Mouse (Mus musculus) hindbrain, embryonic 10.5 days (tissue): ENCODE data around the gene Cdkl4. TPM values are rescaled to one million over a fixed set of nuclear protein-coding genes. Genes with fewer than 3 reads are reported as not detected.
"Not testable (repeated sequence)": the region's sequence is repeated elsewhere in the genome, so short reads cannot be mapped to it uniquely, and the experiment has no call there.

Experiments used
- DNase-seq: peaks from one replicate; pipeline ENCODE4 v3.0.0-alpha.2; 2017; ENCODE audit warnings: low spot score
- H3K27ac ChIP-seq: fragments of 300-500 bp; sonication (generic); 2 replicates; pipeline ENCODE4 v1.5.1; 2016; ENCODE audit warnings: mild to moderate bottlenecking, moderate library complexity
- H3K27me3 ChIP-seq: fragments of 300-500 bp; sonication (generic); 2 replicates; pipeline ENCODE4 v1.6.1; 2016; ENCODE audit warnings: mild to moderate bottlenecking; ENCODE audit not compliant: poor library complexity, insufficient read depth, severe bottlenecking
- H3K36me3 ChIP-seq: fragments of 300-500 bp; sonication (generic); 2 replicates; pipeline ENCODE4 v1.6.1; 2016; ENCODE audit warnings: mild to moderate bottlenecking, moderate library complexity
- H3K4me1 ChIP-seq: fragments of 300-500 bp; sonication (generic); replicated peaks from 2 replicates; pipeline ENCODE4 v1.6.1; 2016; ENCODE audit warnings: mild to moderate bottlenecking
- H3K4me3 ChIP-seq: fragments of 300-500 bp; sonication (generic); 2 replicates; pipeline ENCODE4 v1.5.1; 2016; ENCODE audit warnings: mild to moderate bottlenecking, moderate library complexity
- H3K9me3 ChIP-seq: fragments of 300-500 bp; sonication (generic); 2 replicates; pipeline ENCODE4 v1.6.1; 2016; ENCODE audit warnings: mild to moderate bottlenecking, moderate library complexity
- WGBS: fragments of 180-500 bp; shearing (Covaris S2); methylation state at CpG from one replicate; pipeline ENCODE4 v1.1.7; 2016; 5-methylcytosine and 5-hydroxymethylcytosine counted together
- polyA plus RNA-seq: library from polyadenylated mRNA; unstranded; fragments of >200 nt; fragmentation: Nextera tagmentation; extraction: Ambion mirVana; gene quantifications from 2 replicates; pipeline ENCODE4 v1.2.1, GENCODE M21; 2016

Cdkl4 gene
- polyA plus RNA-seq, 1 experiment from 2014 or later: 2.9 TPM

DNA sequence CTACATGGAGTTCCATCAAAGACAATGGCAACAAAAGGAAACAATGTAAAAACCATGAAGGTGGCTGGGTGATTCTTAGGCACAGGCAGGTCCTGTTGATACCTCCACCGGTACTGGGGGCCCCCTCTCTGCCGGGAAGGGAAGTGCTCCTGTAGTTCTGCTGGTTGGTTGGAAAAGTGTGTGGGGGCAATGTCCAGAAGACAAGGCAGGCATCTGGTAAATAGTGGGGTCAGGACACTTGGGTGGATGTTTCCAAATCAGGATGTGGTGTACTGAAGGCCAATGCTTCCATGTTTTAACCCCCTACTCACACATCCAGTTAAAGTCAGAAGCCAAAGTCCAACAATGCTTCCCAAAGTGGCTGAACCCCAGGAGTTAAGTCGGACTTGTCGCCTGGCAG lies 17.9 kb downstream of the Cdkl4 start:
- Histone ChIP-seq H3K4me1 (peaks cover 10% of the 10 kb centered on the region; the same call in 1 of the 2 replicates), H3K27me3 (no peaks in the 10 kb centered on the region), H3K36me3 (peaks cover 17% of the 10 kb centered on the region), H3K4me3 (no peak overlapping the region), H3K9me3 (no peaks in the 10 kb centered on the region), H3K27ac (no peak overlapping the region)
- no peak for DNase-seq
- WGBS: 85% methylated on average over 4 of the region's 4 CpGs

DNA sequence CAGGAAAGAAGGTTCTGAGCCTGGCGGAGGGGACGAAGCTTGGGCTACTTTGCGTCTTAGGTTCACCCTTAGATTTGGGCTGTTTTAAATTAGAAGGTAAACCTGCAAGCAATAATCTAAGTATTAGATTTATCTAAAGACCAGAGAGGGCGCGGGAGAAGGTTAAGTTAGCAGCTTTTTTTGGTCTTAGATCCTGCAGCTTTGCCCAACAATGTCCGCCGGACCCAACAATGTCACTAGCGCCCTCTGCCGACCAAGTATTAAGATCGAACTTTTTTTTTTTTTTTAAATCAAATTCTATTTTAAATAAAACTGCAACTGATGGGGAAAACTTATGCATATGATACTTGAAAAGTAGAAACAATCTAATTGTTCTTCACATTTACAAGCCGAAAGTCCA lies 18.6 kb downstream of the Cdkl4 start:
- WGBS: 40% methylated on average over 11 of the region's 11 CpGs
- H3K9me3 ChIP-seq: no peaks in the 10 kb centered on the region
- no peak for DNase-seq

DNA sequence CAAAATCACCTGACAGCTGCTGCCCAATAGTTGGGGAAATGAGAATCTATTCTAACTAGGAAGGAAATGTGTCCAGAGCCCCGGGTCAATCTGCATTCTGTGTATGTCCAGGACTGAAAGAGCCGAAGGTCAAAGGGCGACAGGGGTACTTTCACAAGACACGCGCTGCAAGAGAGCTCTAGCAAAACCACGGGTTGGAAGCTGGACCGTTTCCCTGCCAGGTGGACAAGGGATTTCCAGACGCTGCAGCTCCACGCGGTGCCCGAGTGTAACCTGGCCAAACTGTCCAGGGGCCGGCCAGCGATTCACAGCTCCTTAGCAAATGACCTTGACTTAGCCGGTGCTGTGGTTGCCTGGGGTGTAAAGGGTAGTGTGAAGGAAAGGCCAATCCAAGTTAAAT lies 19.0 kb downstream of the Cdkl4 start:
- Histone ChIP-seq H3K27me3 (no peaks in the 10 kb centered on the region), H3K4me1 (peaks cover 13% of the 10 kb centered on the region), H3K36me3 (peaks cover 5% of the 10 kb centered on the region), H3K9me3 (no peaks in the 10 kb centered on the region), H3K27ac (no peak overlapping the region), H3K4me3 (no peak overlapping the region)
- WGBS: 64% methylated on average over 14 of the region's 14 CpGs
- DNase-seq: peak; percentile 14

More for the DNA sequence above, 18.6 kb downstream of the Cdkl4 start:
- Histone ChIP-seq H3K4me3 (no peak overlapping the region), H3K27ac (no peak overlapping the region), H3K27me3 (no peaks in the 10 kb centered on the region), H3K36me3 (peaks cover 10% of the 10 kb centered on the region), H3K4me1 (peaks cover 11% of the 10 kb centered on the region)

DNA sequence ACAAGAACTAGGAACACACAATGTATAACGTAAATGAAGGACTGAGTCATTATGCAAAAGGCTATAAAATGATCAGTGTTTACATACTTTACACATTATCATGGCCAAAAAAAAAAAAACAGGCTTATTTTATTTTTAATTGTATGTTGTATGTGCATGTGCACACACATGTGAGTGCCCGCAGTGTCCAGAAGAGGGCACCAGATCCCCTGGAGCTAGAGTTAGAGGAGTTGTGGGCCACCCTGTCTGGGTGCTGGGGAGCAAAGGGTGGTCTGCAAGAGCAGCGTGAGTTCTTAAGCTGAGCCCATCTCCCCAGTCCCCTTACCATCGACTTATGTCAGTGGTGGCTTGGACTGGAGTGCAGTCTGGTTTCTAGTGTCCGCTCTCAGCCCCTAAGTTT lies 20.2 kb downstream of the Cdkl4 start:
- WGBS: 96% methylated on average over 5 of the region's 5 CpGs

DNA sequence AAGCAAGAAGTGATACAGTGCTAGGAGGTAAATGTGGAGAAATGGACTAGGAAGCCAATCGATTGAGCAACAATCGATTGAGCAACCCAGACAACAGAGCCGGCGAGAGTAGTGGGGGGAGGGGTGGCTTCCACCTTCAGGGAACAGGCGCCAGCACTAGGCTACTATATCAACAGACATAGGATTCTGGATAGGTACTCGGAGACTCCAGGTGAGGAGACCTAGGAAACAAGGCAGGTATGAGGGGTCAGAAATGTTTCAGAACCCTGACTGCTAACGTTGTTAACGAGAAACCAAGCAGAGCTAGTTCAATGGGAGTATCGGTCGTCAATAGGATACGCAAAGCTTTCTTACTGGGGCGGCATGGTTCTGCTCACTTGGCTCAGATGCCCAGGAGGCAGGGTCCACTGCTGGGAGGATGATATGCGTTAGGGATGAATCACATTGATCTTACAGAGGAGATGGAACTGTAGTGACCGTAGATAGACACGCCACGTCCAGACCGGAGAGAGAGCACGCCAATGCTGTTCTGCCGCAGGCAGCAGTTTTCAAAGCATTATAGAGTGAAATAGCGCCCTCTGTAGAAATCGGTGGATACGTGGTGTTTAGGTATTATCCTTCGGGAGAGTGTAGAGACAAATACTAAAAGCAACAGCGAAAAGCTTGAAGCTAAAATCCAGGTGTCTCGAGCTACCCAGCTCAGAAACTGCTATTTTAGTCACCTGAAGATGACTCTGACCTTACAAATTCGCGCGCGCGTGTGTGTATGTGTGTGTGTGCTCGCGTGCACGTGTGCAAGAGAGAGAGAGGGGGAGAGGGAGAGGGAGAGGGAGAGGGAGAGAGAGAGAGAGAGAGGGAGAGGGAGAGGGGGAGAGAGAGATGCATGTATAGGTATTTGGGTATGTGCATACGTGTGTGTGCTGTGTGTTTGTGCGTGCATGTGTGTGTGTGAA lies 24.0 kb downstream of the Cdkl4 start:
- Histone ChIP-seq H3K4me3 (peak overlapping the region; percentile 57), H3K36me3 (peaks cover 4% of the 10 kb centered on the region; the same call in 1 of the 2 replicates), H3K4me1 (peaks cover 13% of the 10 kb centered on the region), H3K9me3 (no peaks in the 10 kb centered on the region), H3K27me3 (no peaks in the 10 kb centered on the region), H3K27ac (peak overlapping the region; percentile 84)
- 4% methylated on average over 35 of the region's 35 CpGs for WGBS
- peak; percentile 80 for DNase-seq

More for the DNA sequence above, 20.2 kb downstream of the Cdkl4 start:
- Histone ChIP-seq H3K4me1 (peaks cover 20% of the 10 kb centered on the region), H3K36me3 (peaks cover 4% of the 10 kb centered on the region; the same call in 1 of the 2 replicates), H3K9me3 (no peaks in the 10 kb centered on the region), H3K27me3 (no peaks in the 10 kb centered on the region), H3K4me3 (no peak overlapping the region), H3K27ac (no peak overlapping the region)
- no peak for DNase-seq

DNA sequence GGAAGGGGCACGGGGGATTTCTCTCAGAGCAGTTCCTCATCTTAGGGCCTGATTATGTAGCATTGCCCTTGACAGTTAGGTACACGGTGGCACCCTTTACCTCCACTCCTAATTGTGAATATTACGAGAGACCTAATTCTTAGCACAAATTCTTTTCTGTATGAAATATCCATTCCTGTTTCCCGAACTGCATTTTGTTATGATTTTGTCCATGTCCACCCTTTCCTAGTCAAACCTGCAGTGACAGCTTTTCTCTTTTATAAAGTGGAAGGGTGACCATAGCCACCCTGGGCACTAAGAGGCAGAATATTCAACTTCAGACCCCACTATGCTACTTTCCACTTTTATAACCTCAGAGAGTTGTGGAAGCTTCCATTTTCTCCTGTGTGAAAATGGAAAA lies 25.0 kb downstream of the Cdkl4 start:
- H3K27me3 ChIP-seq: no peaks in the 10 kb centered on the region
- H3K4me3 ChIP-seq: peak overlapping the region; percentile 57
- DNase-seq: no peak
- 82% methylated on average over 4 of the region's 4 CpGs for WGBS
- H3K27ac ChIP-seq: peak overlapping the region; percentile 84; the same call in 1 of the 2 replicates
- peaks cover 9% of the 10 kb centered on the region for H3K4me1 ChIP-seq
- H3K9me3 ChIP-seq: no peaks in the 10 kb centered on the region
- H3K36me3 ChIP-seq: peaks cover 3% of the 10 kb centered on the region; the same call in 1 of the 2 replicates

DNA sequence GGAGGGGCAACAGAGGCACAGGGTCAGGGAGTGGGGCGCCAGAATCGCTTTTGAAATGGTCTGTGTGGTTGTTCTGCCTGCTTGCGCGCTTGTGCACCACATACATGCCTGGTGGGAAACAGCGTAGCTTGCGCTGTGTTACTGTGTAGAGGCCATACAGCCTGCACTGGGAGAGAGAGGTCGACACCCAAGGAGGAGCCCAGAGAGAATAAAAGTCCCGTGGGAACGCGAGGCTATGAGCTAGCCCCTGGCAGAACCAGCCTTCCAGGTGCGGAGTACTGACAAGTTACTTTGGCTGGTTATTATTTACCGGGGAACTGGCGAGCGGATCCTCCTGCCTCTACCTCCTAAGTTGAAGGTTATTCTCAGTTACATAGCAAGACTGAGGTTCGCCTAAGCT lies 26.6 kb downstream of the Cdkl4 start:
- Histone ChIP-seq H3K27me3 (no peaks in the 10 kb centered on the region), H3K4me1 (peaks cover 9% of the 10 kb centered on the region), H3K36me3 (no peaks in the 10 kb centered on the region), H3K27ac (no peak overlapping the region), H3K9me3 (no peaks in the 10 kb centered on the region), H3K4me3 (no peak overlapping the region)
- WGBS: 81% methylated on average over 15 of the region's 15 CpGs
- no peak for DNase-seq

DNA sequence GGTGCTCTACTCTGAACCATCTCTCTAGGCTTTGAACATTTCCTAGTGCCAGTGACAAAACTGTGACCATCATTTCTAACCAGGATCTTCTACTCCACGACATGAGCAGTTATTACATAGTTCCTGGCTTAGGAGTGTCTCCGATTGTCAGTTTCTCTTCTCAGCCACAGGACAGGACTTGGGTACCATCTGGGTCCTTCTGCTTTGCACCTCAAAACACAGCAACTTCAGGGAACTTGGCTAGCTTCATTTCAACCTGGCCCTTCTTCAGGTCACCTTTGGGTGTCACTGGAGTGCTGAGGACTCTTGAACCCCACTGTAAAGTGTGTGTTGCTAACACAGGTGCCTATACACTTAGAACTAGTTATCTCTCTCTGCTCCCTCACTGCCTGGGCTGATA lies 30.8 kb downstream of the Cdkl4 start:
- DNase-seq: no peak
- H3K4me3 ChIP-seq: no peak overlapping the region
- WGBS: 92% methylated on average over 2 of the region's 2 CpGs
- H3K27ac ChIP-seq: no peak overlapping the region
- no peaks in the 10 kb centered on the region for H3K36me3 ChIP-seq
- no peaks in the 10 kb centered on the region for H3K4me1 ChIP-seq
- H3K27me3 ChIP-seq: no peaks in the 10 kb centered on the region
- no peaks in the 10 kb centered on the region for H3K9me3 ChIP-seq

DNA sequence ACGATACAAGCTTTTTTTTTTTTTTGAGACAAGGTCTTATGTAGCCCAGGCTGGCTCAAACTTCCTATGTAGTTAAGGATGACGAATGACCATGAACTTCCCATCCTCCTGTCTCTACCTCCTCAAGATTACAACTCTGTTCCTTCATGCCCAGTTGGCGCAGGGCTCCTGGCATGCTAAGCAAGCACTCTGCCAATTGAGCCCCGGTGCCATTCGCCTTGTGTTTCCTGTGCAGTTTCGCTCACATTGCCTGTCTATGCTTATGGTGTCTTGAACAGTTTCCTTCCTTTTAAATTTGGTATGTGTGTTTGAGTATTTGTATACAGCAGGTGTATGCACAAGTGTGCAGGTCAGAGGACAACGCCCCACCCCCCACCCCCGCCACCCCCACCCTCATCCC lies 31.4 kb downstream of the Cdkl4 start:
- DNase-seq: no peak
- no peaks in the 10 kb centered on the region for H3K27me3 ChIP-seq
- no peak overlapping the region for H3K27ac ChIP-seq
- H3K4me1 ChIP-seq: no peaks in the 10 kb centered on the region
- no peaks in the 10 kb centered on the region for H3K36me3 ChIP-seq
- WGBS: 93% methylated on average over 8 of the region's 8 CpGs
- H3K9me3 ChIP-seq: no peaks in the 10 kb centered on the region
- no peak overlapping the region for H3K4me3 ChIP-seq

DNA sequence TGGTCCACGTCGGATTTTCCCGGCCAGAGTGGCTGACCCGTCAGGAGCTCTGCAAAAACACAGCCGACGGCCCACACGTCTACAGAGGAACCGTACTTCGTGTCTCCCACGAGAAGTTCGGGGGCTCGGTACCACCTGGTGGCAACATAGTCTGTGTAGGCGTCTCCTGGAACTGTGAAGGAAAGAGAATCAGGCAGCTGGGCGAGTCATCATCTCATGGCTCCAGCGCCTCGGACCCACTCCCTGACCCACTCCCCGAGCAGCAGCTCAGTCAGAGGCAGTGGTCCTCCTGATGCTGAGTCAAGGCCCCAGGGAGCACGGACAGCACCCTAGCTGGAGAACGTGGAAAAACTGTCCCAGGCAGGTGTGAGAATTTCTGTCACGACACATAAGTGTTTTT lies 34.0 kb downstream of the Cdkl4 start:
- no peaks in the 10 kb centered on the region for H3K4me1 ChIP-seq
- no peaks in the 10 kb centered on the region for H3K36me3 ChIP-seq
- DNase-seq: no peak
- H3K27ac ChIP-seq: no peak overlapping the region
- H3K4me3 ChIP-seq: no peak overlapping the region
- no peaks in the 10 kb centered on the region for H3K27me3 ChIP-seq
- H3K9me3 ChIP-seq: no peaks in the 10 kb centered on the region
- 91% methylated on average over 20 of the region's 20 CpGs for WGBS

DNA sequence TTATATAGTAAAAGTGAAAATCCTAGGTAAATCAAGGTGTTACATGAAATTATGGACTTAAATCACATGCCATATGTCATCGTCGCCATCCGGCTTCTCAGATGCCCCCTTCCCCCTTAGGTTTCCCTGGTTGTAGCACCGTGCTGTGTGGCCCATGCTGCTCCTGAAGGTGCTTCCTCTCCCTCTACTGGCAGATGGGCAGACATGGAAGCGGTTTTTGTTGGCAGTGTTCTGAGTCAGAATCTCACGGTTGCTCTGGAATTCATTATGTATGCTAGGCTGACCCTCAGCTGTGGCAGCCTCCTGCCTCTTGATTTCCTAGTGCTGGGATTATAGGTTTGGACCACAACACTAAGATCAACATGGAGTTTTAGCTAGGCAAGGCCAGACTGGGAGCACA lies 40.5 kb downstream of the Cdkl4 start:
- H3K9me3 ChIP-seq: no peaks in the 10 kb centered on the region
- no peak overlapping the region for H3K27ac ChIP-seq
- no peak for DNase-seq
- H3K36me3 ChIP-seq: no peaks in the 10 kb centered on the region
- WGBS: 65% methylated on average over 6 of the region's 6 CpGs
- H3K27me3 ChIP-seq: no peaks in the 10 kb centered on the region
- H3K4me3 ChIP-seq: no peak overlapping the region
- no peaks in the 10 kb centered on the region for H3K4me1 ChIP-seq

DNA sequence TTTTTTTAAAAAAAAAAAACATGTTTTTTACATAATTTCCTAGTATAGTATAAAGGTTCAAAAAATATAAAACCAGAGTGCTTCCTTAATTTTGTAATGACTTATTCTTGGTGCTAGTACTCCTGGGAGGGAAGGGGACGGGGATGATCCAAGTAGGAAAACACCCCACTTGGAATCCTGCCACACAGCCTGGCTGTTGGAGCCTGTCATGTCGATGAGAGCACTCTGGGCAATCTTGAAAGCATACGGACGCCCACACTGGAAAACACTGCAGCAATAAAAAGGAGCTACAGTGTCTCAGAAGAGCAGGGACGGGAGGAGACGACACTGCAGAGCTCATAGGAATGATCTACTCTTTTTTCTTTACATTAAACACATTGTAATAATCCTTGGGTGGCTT lies 42.0 kb downstream of the Cdkl4 start:
- Histone ChIP-seq H3K4me3 (no peak overlapping the region), H3K27me3 (no peaks in the 10 kb centered on the region), H3K36me3 (no peaks in the 10 kb centered on the region), H3K4me1 (no peaks in the 10 kb centered on the region), H3K9me3 (no peaks in the 10 kb centered on the region), H3K27ac (no peak overlapping the region)
- 89% methylated on average over 6 of the region's 6 CpGs for WGBS
- DNase-seq: no peak

DNA sequence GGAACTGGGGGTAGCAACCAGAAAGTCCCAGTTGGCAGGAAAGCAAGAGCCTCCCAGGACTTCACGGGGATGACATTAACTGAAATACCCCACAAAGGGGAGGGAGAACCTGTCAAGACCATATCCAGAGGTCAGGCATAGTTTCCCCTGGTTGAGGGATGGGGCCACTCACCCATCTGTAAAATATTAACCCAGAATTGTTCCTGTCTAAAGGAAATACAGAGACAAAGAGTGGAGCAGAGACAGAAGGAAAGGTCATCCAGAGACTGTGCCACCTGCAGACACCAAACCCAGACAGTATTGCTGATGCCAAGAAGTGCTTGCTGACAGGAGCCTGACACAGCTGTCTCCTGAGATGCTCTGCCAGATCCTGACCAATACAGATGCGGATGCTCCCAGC lies 46.3 kb downstream of the Cdkl4 start:
- H3K4me1 ChIP-seq, H3K36me3 ChIP-seq, H3K27me3 ChIP-seq, DNase-seq, H3K27ac ChIP-seq, H3K9me3 ChIP-seq, H3K4me3 ChIP-seq: not testable (repeated sequence)
- WGBS: 67% methylated on average over 2 of the region's 2 CpGs
